Mouse (Mus musculus) thymus, postnatal 10 days (tissue): ENCODE data around the gene Gm12258.

Experiments
- DNase-seq, 2 experiments: peaks; one replicate each; pipeline ENCODE4 v3.0.0; 2021; ENCODE audit warnings: low spot score in 2 of 2

Gene Gm12258

GRCm38 (mm10) chr11:58901080-58901479, 54.1 kb downstream of the Gm12258 start:
- no peak for DNase-seq

GRCm38 (mm10) chr11:58903511-58904409, 56.8 kb downstream of the Gm12258 start, which contains the start of gene Zfp39:
Gene Zfp39, minus strand, starts transcription at chr11:58904225.
- peak; percentile 96 to 97 for DNase-seq

GRCm38 (mm10) chr11:58904410-58904718, 57.4 kb downstream of the Gm12258 start:
- no peak for DNase-seq

- no peak for DNase-seq
Measured at GRCm38 (mm10) chr11:58904838-58905237, 57.9 kb downstream of the Gm12258 start.
